Comparison of ENCODE assay signal across 12 mouse cellular contexts in genomic region chr11:50028416-50028815, GRCm38 (mm10). TPM values are rescaled to one million over a fixed set of nuclear protein-coding genes. Genes with fewer than 3 reads are reported as not detected.
DNase-seq lines count a peak whose midpoint lies in the region; ATAC-seq and TF ChIP-seq lines count a peak whose summit lies in the region.
"Had no signal": no experiment of that assay in that cellular context is flagged by ENCODE, and none has a peak within 500 bp of the region (broad histone marks: within the 10 kb centered on the region; RNA-seq: fewer than 3 reads in every experiment).

No protein-coding gene starts in this region.

- no peak for TF ChIP-seq EP300 in heart, adult 2 months (IDR thresholded peaks at IDR 0.05; ENCODE audit: insufficient read depth, low read depth, low read length)

- TF ChIP-seq CTCF in left cerebral cortex, adult 2 months (IDR thresholded peaks at IDR 0.05) = no peak
- TF ChIP-seq CTCF in heart, adult 2 months (IDR thresholded peaks at IDR 0.05) = no peak

- no peak overlapping the region for H3K27ac ChIP-seq in left cerebral cortex, adult 2 months
- H3K27ac ChIP-seq in forebrain, embryonic 15.5 days (replicated peaks) = peak overlapping the region; percentile 67; the same call in 1 of the 2 replicates
- no peak overlapping the region for H3K27ac ChIP-seq in limb, embryonic 14.5 days (replicated peaks; ENCODE audit: low read depth, low read length)
- no peak overlapping the region for H3K27ac ChIP-seq in kidney, embryonic 15.5 days
- H3K27ac ChIP-seq in heart, adult 2 months = no peak overlapping the region
- H3K27ac ChIP-seq: liver, embryonic 15.5 days had no signal

- H3K4me3 ChIP-seq in left cerebral cortex, adult 2 months = no peak overlapping the region
- 0 out of 2 replicates have a peak overlapping the region, but pooled peaks have one; percentile 14 for H3K4me3 ChIP-seq in forebrain, embryonic 15.5 days
- no peak overlapping the region for H3K4me3 ChIP-seq in limb, embryonic 14.5 days (replicated peaks; ENCODE audit: low read length)
- H3K4me3 ChIP-seq in kidney, embryonic 15.5 days (replicated peaks) = no peak overlapping the region
- no peak overlapping the region for H3K4me3 ChIP-seq in heart, adult 2 months
- H3K4me3 ChIP-seq: erythroblast, embryonic 14.5 days; liver, embryonic 15.5 days had no signal

- 0 out of 2 replicates have a peak overlapping the region, but pooled peaks have one; percentile 22 for H3K9ac ChIP-seq in forebrain, embryonic 15.5 days (replicated peaks)
- 0 out of 2 replicates have a peak overlapping the region, but pooled peaks have one; percentile 17 for H3K9ac ChIP-seq in limb, embryonic 14.5 days (ENCODE audit: low read depth, low read length, severe bottlenecking)
- no peak overlapping the region for H3K9ac ChIP-seq in kidney, embryonic 15.5 days
- H3K9ac ChIP-seq in heart, adult 2 months (ENCODE audit: low read depth, low read length) = no peak overlapping the region
- H3K9ac ChIP-seq: liver, embryonic 15.5 days had no signal

- H3K27me3 ChIP-seq in forebrain, embryonic 15.5 days = no peaks in the 10 kb centered on the region
- H3K27me3 ChIP-seq in limb, embryonic 14.5 days (ENCODE audit: control insufficient read depth, insufficient read depth, low read length) = no peaks in the 10 kb centered on the region
- H3K27me3 ChIP-seq in kidney, embryonic 15.5 days = peaks cover 7% of the 10 kb centered on the region; the same call in 1 of the 2 replicates
- no peaks in the 10 kb centered on the region for H3K27me3 ChIP-seq in heart, adult 2 months (ENCODE audit: control insufficient read depth, insufficient read depth, low read length)

- H3K36me3 ChIP-seq in forebrain, embryonic 15.5 days = no peaks in the 10 kb centered on the region
- H3K36me3 ChIP-seq in limb, embryonic 14.5 days (ENCODE audit: control insufficient read depth, insufficient read depth, low read length) = no peaks in the 10 kb centered on the region
- no peaks in the 10 kb centered on the region for H3K36me3 ChIP-seq in kidney, embryonic 15.5 days
- H3K36me3 ChIP-seq in heart, adult 2 months (ENCODE audit: control insufficient read depth, insufficient read depth, low read length) = peaks cover 4% of the 10 kb centered on the region
- H3K36me3 ChIP-seq: liver, embryonic 15.5 days had no signal

- peaks cover 3% of the 10 kb centered on the region for H3K79me2 ChIP-seq in heart, adult 2 months (replicated peaks; ENCODE audit: control insufficient read depth, insufficient read depth, low read length)

- peaks cover 46% of the 10 kb centered on the region for H3K4me1 ChIP-seq in forebrain, embryonic 15.5 days
- peaks cover 18% of the 10 kb centered on the region for H3K4me1 ChIP-seq in limb, embryonic 14.5 days (ENCODE audit: control insufficient read depth, insufficient read depth, low read length)
- H3K4me1 ChIP-seq in kidney, embryonic 15.5 days = peaks cover 21% of the 10 kb centered on the region
- peaks cover 9% of the 10 kb centered on the region for H3K4me1 ChIP-seq in heart, adult 2 months (ENCODE audit: control insufficient read depth, insufficient read depth, low read length)

- DNase-seq in left cerebral cortex, postnatal 14 days (ENCODE audit: low spot score in 2 of 2) = peak; percentile 8 to 15
- DNase-seq in left cerebral cortex, adult 2 months (ENCODE audit: extremely low spot score in 1 of 2, low spot score in 2 of 2) = no peak
- no peak for DNase-seq in limb, embryonic 14.5 days (ENCODE audit: low spot score)
- DNase-seq in retina, embryonic 14.5 days (ENCODE audit: low spot score) = peak; percentile 14
- DNase-seq in thymus, postnatal 0 days (ENCODE audit: low spot score) = no peak
- DNase-seq in heart, adult 2 months = no peak
- DNase-seq: right cerebral cortex, postnatal 4 days; thymus, adult 2 months had no signal

- no peak for TF ChIP-seq POLR2A in limb, embryonic 14.5 days (IDR thresholded peaks at IDR 0.05; ENCODE audit: borderline replicate concordance, extremely low read depth, insufficient read depth, insufficient read length)
- no peak for TF ChIP-seq POLR2A in heart, adult 2 months (IDR thresholded peaks at IDR 0.05; ENCODE audit: insufficient read depth, low read depth, low read length)

- no peak for ATAC-seq in forebrain, embryonic 15.5 days (replicated peaks)
- no peak for ATAC-seq in limb, embryonic 14.5 days (ENCODE audit: low FRiP score, low read depth)
- ATAC-seq in kidney, embryonic 15.5 days (replicated peaks; ENCODE audit: low FRiP score) = no peak

- no peaks in the 10 kb centered on the region for H3K9me3 ChIP-seq in forebrain, embryonic 15.5 days
- no peaks in the 10 kb centered on the region for H3K9me3 ChIP-seq in limb, embryonic 14.5 days (ENCODE audit: control insufficient read depth, low read length)
- H3K9me3 ChIP-seq in kidney, embryonic 15.5 days (replicated peaks) = no peaks in the 10 kb centered on the region
- H3K9me3 ChIP-seq: liver, embryonic 15.5 days had no signal

- H3K4me2 ChIP-seq in forebrain, embryonic 15.5 days (replicated peaks) = peak overlapping the region; percentile 64
- H3K4me2 ChIP-seq in limb, embryonic 14.5 days (replicated peaks; ENCODE audit: low read depth, low read length, severe bottlenecking) = no peak overlapping the region
- no peak overlapping the region for H3K4me2 ChIP-seq in kidney, embryonic 15.5 days
- H3K4me2 ChIP-seq: liver, embryonic 15.5 days had no signal

- intact Hi-C loops in left cerebral cortex, postnatal 14 days (cut with DNase I) = loop anchor here (5.0 kb wide), 2 partner anchors 59 to 104 kb away; partner anchors contain the start of gene Tbc1d9b
- intact Hi-C loops in left cerebral cortex, adult 2 months (cut with DNase I) = loop anchor here (5.0 kb wide), 1 partner anchor 59 kb away; no protein-coding TSS in a partner anchor
- intact Hi-C loops in heart, adult 2 months (cut with DNase I) = loop anchor here (5.0 kb wide), 1 partner anchor 44 kb away; no protein-coding TSS in a partner anchor

RNA-seq across cellular contexts. Expression of gene Rnf130, which starts 3.3 kb away (rescaled TPM):
- 100 to 1,000 TPM in 1 of 2 experiments, 10 to 100 TPM in 1; 95.7 to 106 TPM for total RNA-seq in left cerebral cortex, postnatal 14 days (2021)
- total RNA-seq in left cerebral cortex, adult 2 months (2021) = 10 to 100 TPM; 91.9 to 95.4 TPM
- polyA plus RNA-seq in forebrain, embryonic 15.5 days (2015; fragmentation: Nextera tagmentation; extraction: Ambion mirVana) = 75.8 and 78.0 TPM in 2 replicates
- 56.7 and 57.0 TPM in 2 replicates for polyA plus RNA-seq in limb, embryonic 14.5 days (2012; rRNA removed)
- polyA plus RNA-seq in limb, embryonic 14.5 days (2014; fragmentation: Nextera tagmentation; extraction: Ambion mirVana) = 90.3 and 105 TPM in 2 replicates
- polyA plus RNA-seq in thymus, postnatal 0 days (2015; fragmentation: Nextera tagmentation; extraction: Ambion mirVana) = 93.2 and 100 TPM in 2 replicates
- 59.1 and 62.8 TPM in 2 replicates for polyA plus RNA-seq in kidney, embryonic 15.5 days (2015; fragmentation: Nextera tagmentation; extraction: Ambion mirVana)
- 10 to 100 TPM; 49.5 to 53.2 TPM for total RNA-seq in heart, adult 2 months (2021)
- 26.6 and 31.8 TPM in 2 replicates for polyA plus RNA-seq in heart, adult 2 months (2012; rRNA removed)

Comparison
In these comparisons a context has a peak if more than half of its experiments do, and no peak if none do; other contexts are left out.
1. DNase-seq: peak in left cerebral cortex, postnatal 14 days (2 of 2) and retina, embryonic 14.5 days (single experiment); none in left cerebral cortex, adult 2 months (0 of 2), limb, embryonic 14.5 days (single experiment), thymus, postnatal 0 days (single experiment) and heart, adult 2 months (0 of 2).
2. H3K9ac ChIP-seq: peak in forebrain, embryonic 15.5 days (single experiment) and limb, embryonic 14.5 days (single experiment); none in kidney, embryonic 15.5 days (single experiment) and heart, adult 2 months (single experiment).